Mouse (Mus musculus) spleen, postnatal 4 days (tissue): ENCODE data around the gene Iah1.

Experiments used
- DNase-seq, 2 experiments: peaks; one replicate each; pipeline ENCODE4 v3.0.0; 2022; ENCODE audit warnings: low spot score in 2 of 2

Iah1 gene

GRCm38 (mm10) chr12:21315923-21316868 lies at the start of gene Iah1:
Gene Iah1 (plus strand): TSS chr12:21316389.
- peak; percentile 87 to 93 for DNase-seq

- DNase-seq: no peak
Observed at GRCm38 (mm10) chr12:21266784-21267098, 49.4 kb upstream of the Iah1 start.

DNA sequence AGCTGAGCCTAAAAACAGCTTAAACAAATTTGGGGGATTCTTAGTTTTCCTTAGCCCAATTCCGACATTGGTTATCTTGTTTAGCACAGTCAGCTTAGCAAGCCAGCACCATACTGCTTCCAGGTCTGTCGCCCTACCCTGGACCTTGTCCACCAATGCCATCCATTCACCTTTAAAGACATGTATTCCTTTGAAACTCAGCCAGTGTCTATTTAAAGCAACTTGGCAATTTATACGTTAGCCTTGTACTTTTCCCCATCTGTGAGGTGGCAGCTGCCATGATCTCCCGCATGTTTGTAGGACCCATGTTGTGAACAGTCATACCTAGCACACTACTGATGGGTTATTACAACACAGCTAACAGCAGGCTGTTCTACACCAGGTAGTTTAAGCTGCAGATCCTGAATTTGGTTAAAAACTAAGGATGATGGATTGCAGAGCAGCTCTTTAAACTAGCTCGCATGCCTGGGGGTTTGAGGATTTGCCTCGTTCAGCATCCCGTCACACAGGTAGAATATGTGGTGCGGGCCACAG lies 48.0 kb upstream of the Iah1 start:
- no peak for DNase-seq

- DNase-seq: no peak
Observed at GRCm38 (mm10) chr12:21274446-21274845, 41.7 kb upstream of the Iah1 start.

DNA sequence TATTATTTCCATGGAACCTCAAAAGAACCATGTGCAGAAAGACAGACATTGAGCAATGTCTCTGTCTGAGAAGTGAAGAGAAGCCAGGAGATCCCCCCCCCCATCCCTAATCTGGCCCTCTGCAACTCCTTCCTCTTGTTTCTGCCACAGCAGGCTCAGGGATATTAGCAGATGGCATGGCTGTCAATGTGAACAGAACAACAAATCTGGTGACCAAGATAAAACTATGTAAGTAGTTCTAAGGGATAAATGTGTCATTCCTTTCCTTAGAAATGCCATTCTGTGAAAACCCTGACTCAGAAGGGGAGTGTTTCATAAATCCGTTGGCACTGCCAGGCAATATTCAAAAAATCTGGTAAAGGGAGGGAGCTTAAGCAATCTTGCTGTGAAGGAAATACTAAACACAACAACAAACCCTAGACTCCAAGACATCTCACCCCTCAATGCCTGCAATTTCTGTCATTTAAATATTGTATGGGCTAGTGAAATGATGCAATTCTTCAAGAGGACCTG lies 38.8 kb upstream of the Iah1 start:
- no peak for DNase-seq

DNA sequence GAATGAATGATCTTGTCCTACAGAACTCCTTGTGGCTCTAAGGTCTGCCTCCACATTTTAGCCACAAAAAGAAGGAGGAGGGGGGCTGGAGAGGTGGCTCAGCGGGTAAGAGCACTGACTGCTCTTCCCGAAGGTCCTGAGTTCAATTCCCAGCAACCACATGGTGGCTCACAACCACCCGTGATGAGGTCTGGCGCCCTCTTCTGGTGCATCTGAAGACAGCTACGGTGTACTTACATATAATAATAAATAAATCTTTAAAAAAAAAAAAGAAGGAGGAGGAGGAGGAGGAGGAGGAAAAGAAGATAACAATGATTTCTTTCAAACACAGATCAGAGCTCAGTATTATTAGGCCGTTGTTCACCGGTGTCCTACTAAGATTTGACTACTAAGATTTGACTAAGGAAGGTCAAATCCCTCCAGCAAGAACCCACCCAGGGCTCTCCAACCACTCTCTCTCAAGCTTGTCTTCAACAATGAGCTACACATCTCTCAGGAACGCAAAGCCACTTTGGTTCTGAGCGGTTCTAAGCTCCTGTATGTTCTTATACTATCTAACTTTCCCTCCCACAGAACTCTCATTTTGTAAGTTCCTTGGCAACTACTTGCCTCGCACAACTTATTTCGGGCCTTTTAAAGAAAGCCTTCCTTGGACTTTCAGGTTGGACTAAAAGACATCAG lies 31.3 kb upstream of the Iah1 start, which contains the start of gene Cpsf3:
Cpsf3 (plus strand) TSS at position 631 of the 681 bp plus-strand sequence.
- DNase-seq: no peak

DNA sequence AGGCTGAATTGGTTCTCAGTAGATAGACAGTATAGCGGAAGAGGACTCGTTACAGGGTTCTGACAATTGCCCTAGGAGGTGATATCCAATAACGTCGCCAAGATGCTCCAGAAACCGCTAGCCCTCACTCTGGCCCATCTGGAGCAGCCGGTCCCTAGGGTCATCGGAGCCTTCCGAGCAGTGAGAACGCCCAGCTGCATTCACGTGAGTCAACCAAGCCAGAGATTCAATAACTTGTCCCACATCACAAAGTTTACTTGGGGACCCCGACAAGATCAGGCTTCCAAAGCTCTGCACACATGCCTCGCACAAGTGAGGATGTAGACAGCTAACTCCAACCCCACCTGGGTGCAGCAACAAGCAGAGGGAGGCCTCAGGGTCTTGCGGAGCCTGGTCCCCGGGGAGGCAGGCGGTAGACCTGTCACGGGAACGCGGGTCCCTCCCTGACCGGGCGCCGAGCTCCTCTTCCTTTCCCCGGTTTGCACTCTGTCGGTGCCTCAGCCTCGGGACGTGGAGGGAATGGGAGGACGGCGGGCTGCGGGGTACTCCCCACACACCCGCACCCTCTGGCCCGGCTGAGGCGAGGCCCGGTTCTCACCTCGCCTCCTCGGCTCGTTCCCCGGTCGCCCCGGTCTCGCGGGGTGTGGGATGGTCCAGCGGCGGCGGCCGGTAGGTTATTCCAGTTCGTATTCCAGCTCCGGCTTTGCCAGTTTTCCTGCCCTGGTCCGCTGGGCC lies 30.5 kb upstream of the Iah1 start:
- no peak for DNase-seq

DNA sequence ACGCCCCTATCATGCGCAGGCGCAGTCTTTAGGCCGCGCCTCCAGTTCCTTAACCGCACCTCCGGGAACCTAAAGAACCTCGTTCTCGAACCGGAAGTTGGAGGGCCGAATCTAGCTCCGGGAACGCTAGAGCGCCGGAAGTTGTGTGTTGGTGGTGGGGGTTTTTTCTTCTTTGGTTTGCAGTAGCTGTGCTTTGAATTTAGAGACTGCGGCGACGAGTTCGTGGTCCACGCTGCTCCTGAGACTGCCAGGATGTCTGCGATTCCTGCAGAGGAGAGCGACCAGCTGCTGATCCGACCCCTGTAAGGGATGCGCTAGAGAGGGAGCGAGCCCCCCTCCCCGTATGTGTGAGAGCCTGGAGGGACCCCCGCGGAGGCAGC lies 30.0 kb upstream of the Iah1 start, which contains the start of gene Itgb1bp1:
Itgb1bp1 (minus strand) TSS at position 42 of the 380 bp plus-strand sequence.
- DNase-seq: peak; percentile 98 to 99

DNA sequence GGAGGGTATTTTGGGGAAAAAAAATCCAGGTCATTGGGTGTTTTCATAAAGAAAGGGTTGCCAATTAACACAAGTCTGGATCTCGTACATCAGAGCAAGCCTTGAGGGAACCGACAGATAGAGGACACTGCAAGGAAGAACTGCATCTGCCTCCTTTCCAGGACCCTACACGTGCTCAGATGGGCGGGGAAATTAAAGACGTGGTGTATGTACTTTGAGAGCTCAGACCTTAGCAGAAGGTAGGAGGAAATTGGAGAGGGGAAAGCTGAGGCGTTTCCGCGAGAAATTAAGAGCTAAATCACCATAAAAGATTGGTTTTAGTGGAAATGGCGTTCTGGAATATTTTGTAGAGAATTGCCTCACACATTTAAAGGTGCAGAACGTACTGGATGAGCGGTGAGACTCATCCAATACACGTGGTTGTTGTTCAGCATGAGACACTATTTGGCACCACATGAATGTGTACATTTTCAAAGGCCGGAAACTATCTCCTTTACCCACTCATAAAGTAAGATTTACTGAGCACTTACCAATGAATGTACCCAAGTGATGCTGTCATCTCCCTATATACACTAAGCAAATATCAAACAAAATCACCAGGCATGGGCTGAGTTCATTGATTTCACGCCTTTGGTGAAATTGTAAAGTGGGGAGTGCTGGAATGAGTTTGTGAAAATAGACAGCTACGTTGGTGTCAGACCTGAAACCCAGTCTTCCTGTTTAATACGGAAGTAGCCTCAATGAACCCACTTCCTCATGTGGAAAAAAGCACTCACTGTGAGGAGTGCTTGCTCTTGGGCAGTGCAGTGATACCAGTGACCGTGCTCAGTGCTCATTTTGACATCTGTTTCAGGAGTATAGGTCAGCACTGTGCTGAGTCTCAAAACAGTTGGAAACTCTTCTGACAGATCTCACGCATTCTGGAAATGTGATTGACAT lies 29.2 kb upstream of the Iah1 start:
- no peak for DNase-seq

DNA sequence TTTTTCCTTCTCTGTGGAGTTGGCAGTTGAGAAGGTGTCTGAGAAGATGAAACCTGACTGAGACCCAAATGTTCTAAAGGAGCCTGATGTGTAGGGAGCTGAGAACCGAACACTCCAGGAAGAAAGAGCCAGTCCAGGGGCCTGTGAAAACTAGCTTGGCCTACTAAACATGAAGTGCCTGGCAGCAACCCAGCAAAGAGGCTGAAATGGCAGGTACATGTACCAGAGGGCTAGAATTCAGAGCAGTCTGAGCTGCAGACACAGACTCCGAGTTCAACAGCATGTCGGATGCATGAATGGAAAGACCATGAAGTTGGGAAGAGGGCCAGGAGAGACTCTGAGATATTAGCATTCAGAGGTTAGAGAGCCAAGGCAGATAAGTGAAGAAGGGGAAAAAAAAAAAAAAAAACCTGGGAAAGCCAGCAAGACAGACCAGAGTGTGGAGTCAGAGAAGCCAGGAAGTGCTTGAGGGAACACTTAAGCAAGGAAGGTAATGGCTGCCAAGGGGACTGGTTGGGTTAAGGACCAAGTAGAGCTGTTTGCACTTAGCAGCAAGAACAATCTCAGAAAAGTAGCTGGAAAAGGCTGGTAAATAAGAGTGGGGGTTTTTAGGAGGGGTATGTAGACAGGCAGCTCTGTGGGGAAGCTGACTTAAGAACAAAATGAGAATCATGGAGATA lies 27.3 kb upstream of the Iah1 start:
- no peak for DNase-seq

GRCm38 (mm10) chr12:21289651-21290050 lies 26.5 kb upstream of the Iah1 start:
- no peak for DNase-seq

DNA sequence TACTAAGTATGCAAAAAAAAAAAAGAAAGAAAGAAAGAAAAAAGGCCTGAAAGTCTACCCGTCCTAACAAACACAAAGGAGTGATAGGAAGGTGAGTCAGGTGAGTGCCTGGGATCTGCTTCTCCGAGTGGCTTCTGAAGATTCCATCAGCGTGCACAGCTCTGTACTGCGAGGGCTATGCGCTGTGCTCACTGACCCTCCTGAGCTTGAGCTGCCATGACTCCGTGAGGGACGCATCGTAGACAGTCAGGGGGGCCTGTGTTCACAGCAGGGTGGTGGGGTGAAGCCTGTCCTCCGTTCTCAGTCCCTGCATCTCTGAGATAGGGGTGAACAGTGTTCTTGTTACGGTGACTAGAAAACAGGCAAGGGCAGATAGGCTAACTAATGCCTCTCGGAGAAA lies 17.3 kb upstream of the Iah1 start:
- DNase-seq: no peak

DNA sequence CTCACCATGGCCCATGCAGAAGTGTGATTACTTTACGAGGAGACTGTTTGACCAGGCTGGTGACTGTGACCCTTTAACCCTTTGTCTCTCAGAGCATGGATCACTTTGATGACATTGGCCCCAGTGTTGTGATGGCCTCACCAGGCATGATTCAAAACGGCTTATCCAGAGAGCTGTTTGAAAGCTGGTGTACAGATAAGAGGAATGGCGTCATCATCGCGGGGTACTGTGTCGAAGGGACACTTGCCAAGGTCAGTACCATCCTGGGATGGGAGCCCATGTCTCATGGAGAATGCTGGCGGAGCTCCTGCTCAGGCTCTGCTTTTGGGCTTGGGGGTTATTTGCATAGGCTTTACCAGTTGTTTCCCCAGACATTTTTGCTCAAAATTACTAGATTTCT lies 14.9 kb upstream of the Iah1 start:
- DNase-seq: no peak

GRCm38 (mm10) chr12:21301932-21302331 lies 14.3 kb upstream of the Iah1 start:
- DNase-seq: no peak

- DNase-seq: no peak
Observed at GRCm38 (mm10) chr12:21302361-21302783, 13.8 kb upstream of the Iah1 start.

DNA sequence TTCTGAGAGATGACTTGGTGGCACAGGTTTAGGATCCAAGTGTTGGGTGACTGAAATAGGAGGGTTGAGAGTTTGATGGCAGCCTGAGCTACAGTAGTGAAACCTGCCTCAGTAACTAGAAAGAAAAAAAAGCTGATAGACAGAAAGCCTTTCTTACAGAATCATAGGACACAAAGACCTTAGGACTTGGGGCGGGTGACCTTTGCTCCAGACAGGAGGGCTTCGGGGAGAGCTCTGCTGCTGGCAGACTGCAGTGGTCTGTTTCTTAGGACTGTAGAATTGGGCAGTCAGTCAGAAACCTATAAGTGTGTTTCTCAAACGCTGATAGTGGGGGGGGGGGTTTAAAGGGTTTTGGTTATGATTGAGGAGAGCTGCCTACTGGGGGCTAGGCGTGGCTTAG lies 10.4 kb upstream of the Iah1 start:
- DNase-seq: no peak

- no peak for DNase-seq
Observed at GRCm38 (mm10) chr12:21306721-21307120, 9.5 kb upstream of the Iah1 start.

DNA sequence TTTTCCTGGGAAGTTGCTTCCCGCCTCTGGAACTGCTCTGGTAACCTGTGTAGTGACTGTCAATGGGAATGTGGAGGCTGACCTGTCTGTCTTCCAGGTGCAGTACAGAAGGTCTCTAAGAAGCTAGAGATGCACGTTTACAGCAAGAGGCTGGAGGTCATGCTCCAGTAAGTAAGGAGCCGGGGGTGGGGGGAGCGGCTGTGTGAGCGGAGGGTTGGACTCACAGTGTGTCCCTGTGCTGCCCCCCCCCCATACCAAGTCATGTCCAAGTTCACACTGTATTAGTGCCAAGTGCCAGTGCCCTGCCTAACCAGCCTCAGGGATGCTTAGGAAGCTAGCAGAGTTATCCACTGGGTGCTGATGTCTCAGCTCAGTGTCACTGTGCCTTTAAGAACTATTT lies 4.0 kb upstream of the Iah1 start:
- no peak for DNase-seq

- no peak for DNase-seq
Observed at GRCm38 (mm10) chr12:21316869-21317265, 678 bp downstream of the Iah1 start.
